10 mouse cellular contexts compared by ENCODE assay signal in genomic region chr19:24134144-24134911, GRCm38 (mm10).
DNase-seq lines count a peak whose midpoint lies in the region; ATAC-seq and TF ChIP-seq lines count a peak whose summit lies in the region.
"Had no signal": no experiment of that assay in that cellular context is flagged by ENCODE, and none has a peak within 500 bp of the region (broad histone marks: within the 10 kb centered on the region; RNA-seq: fewer than 3 reads in every experiment).

No protein-coding gene starts in this region.

- DNase-seq in layer of hippocampus, adult 2 months (ENCODE audit: low spot score in 2 of 2), result no peak
- no peak for DNase-seq in layer of hippocampus, postnatal 36 days
- DNase-seq in forelimb bud, embryonic 11.5 days (ENCODE audit: low read depth, low spot score), result peak; percentile 26
- peak; percentile 9 for DNase-seq in retina, embryonic 14.5 days (ENCODE audit: low spot score)
- no peak for DNase-seq in lung, adult 2 months
- no peak for DNase-seq in layer of hippocampus, postnatal 25 days (ENCODE audit: extremely low spot score in 1 of 2, low spot score in 1 of 2)
- no peak for DNase-seq in right cerebral cortex, postnatal 36 days (ENCODE audit: low spot score in 2 of 2)
- DNase-seq: thymus, postnatal 36 days had no signal

- 62% methylated on average over 16 of the region's 16 CpGs for WGBS in limb, embryonic 12.5 days
- WGBS in lung, adult 2 months, result 71% methylated on average over 16 of the region's 16 CpGs

- H3K36me3 ChIP-seq in limb, embryonic 12.5 days, result peaks cover 46% of the 10 kb centered on the region

- TF ChIP-seq POLR2A in lung, adult 2 months (IDR thresholded peaks at IDR 0.05; ENCODE audit: borderline replicate concordance, extremely low read depth, low read depth, low read length), result no peak

- H3K9ac ChIP-seq in limb, embryonic 12.5 days (replicated peaks), result no peak overlapping the region

- H3K27ac ChIP-seq in layer of hippocampus, adult 2 months, result 0 out of 2 replicates have a peak overlapping the region, but pooled peaks have one; percentile 14
- no peak overlapping the region for H3K27ac ChIP-seq in limb, embryonic 12.5 days

- no peaks in the 10 kb centered on the region for H3K27me3 ChIP-seq in limb, embryonic 12.5 days

- H3K4me2 ChIP-seq in limb, embryonic 12.5 days, result peak overlapping the region; percentile 51

- peak; percentile 21; the same call in 1 of the 2 replicates for ATAC-seq in limb, embryonic 12.5 days (ENCODE audit: insufficient number of reproducible peaks, insufficient read depth, low FRiP score, low TSS enrichment, low read depth)

- peaks cover 15% of the 10 kb centered on the region for H3K4me1 ChIP-seq in limb, embryonic 12.5 days (replicated peaks)
- H3K4me1 ChIP-seq in lung, adult 2 months (ENCODE audit: control insufficient read depth, insufficient read depth, low read length), result peaks cover 3% of the 10 kb centered on the region; the same call in 1 of the 2 replicates

- H3K4me3 ChIP-seq in layer of hippocampus, adult 2 months, result peak overlapping the region; percentile 50
- H3K4me3 ChIP-seq in limb, embryonic 12.5 days (replicated peaks), result peak overlapping the region; percentile 26
- H3K4me3 ChIP-seq in lung, adult 2 months (replicated peaks; ENCODE audit: extremely low read depth, low read depth, low read length), result no peak overlapping the region
- H3K4me3 ChIP-seq: erythroblast, embryonic 14.5 days had no signal

- no peaks in the 10 kb centered on the region for H3K9me3 ChIP-seq in limb, embryonic 12.5 days

- no peak for TF ChIP-seq CTCF in layer of hippocampus, adult 2 months (conservative IDR thresholded peaks at IDR 0.05)
- no peak for TF ChIP-seq CTCF in lung, adult 2 months (IDR thresholded peaks at IDR 0.05; ENCODE audit: insufficient read depth, low read length)

Comparison
In these comparisons a context has a peak if more than half of its experiments do, and no peak if none do; other contexts are left out.
1. DNase-seq: peak in forelimb bud, embryonic 11.5 days (single experiment) and retina, embryonic 14.5 days (single experiment); none in layer of hippocampus, adult 2 months (0 of 2), layer of hippocampus, postnatal 36 days (0 of 2), lung, adult 2 months (single experiment), layer of hippocampus, postnatal 25 days (0 of 2) and right cerebral cortex, postnatal 36 days (0 of 2).